Mouse (Mus musculus) right cerebral cortex, postnatal 36 days (tissue): Measurements from ENCODE around the gene Hapln4.

Source experiments
- DNase-seq, 2 experiments: peaks; one replicate each; pipeline ENCODE4 v3.0.0; 2022; ENCODE audit warnings: low spot score in 2 of 2, mixed read lengths in 1 of 2

The Hapln4 gene

DNA sequence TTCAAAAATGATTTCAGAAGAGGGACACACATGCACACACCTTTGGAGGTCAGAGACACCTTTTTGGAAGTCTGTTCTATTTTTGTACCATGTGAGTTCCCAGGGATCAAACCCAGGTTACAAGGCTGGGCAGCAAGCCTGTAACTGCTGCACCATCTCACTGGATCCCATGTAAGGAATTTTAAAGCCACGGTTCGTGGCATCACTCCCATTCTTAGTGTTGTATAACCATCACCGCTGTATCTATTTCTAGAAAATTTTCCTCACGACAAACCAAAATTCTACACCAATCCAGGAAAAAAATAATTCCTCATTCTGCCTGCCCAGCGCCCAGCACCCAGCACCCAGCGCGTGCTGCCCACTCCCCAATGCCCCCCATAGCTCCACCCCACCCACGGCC lies 16.0 kb downstream of the Hapln4 start:
- DNase-seq: peak in 1 of 2 experiments; percentile 56

DNA sequence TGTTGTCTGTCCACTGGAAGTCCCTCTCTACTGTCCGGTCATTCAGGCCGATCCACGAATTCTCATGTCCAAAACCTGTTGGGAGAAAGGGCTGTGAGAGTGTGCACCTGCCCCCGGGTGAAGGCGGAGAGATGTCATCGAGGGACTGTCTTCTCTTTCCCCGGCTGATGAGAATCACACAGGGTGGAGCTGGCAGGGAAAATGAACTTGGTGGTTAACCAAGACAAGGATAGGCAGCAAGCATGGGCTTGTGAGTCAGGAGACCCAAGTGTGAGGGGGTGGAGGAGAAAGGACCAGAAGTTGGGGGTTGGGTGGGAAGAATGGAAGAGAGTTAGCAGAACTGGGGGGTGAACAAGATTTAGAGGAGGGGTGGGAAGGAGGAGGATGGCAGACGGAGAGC lies 17.0 kb downstream of the Hapln4 start:
- DNase-seq: peak in 1 of 2 experiments; percentile 53

- no peak for DNase-seq
Observed at GRCm38 (mm10) chr8:70104506-70104905, 21.2 kb downstream of the Hapln4 start.

- no peak for DNase-seq
Observed at GRCm38 (mm10) chr8:70104922-70105321, 21.7 kb downstream of the Hapln4 start.

DNA sequence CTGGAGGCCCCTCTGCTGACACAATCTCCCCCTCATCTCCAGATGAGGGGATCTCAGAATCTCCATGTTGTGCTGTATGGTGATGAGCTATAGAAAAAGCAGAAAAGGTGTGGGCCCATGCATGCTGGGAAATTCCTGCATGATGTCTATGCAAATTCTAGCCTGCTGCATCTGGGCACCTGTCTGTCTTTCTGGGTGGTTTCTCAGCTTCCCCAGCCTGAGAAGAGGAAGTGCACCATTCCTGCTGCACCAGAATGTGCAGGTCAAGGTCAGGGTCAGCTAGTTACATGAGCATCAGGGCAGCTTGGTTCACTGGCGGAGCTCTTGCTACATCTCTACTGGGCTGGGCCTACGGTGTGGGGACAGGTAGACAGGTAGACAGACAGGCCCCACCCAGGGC lies 27.2 kb downstream of the Hapln4 start:
- no peak for DNase-seq

DNA sequence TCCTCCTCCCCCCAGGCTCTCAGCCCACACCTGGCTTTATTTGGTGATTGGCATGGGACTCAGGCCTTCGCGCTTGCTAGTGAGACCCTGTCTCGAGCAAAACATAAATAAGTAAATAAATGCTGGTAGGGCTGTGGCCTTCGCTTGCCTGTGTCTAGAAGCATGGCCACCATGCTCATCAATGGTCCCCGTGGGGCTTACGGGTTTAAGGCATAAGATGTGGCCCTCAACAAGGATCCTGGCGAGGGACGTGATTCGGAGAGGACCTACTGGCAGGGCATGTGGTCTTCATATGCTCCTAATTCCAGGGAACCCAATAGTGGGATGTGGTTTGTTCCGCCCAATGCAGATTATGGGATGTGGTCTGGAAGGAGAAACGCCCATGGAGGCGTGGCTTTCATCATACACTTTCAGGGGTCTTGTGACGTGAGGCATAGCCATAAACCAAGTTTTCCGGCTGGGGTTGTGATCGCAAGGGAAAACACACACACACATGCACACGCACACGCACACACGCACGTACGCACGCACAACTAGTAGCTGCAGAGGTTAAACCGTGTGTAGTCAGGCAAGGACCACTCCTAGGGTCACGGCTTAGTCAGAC lies 28.0 kb downstream of the Hapln4 start:
- no peak for DNase-seq

DNA sequence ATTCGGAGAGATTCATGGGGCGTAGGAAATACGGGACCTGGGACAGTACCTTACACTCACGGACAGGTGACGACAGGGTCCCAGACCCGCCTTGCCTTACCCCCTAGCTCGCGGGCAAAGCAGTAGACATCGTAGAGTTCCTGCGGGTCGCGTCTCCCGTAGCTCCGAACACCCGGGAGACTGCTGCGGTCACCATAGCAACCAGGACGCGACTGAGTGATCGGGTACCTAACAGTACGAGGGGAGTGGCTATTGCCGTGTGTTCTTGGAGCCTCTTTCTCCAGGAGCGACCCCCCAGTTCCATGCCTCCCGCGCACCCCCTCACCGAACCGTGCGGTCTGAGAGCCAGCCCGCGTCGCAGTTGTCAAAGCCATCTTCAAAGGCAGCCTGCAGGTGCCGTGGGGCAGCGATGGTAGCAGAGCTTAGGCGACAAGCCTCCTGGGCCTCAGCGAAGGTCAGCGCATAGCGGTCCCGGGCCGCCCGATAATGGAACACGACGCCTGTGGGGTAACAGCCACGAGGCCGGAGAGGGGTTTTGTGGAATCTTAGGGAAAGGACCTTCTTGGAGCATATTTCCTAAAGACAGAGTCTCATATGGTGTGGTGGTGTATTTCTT lies 29.3 kb downstream of the Hapln4 start:
- DNase-seq: no peak

DNA sequence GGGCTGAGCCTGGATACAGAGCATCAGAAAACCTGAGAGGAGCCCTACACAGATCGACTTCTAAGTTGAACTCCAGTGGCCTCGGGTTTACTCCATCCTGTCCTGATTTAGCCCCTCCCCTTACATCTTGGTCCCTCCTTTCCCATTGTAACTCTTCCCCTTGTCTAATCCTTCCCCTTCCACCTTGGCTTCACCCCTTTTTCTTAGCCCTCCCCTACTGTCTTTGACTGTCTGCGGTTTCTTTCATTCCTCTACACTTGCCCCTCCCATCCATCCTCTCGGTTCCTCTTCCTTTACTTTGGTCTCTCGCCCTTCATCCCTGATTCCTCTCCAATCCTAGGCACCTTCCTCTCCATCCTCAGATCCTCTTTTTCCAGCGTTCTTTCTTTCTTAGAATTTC lies 31.2 kb downstream of the Hapln4 start:
- no peak for DNase-seq

DNA sequence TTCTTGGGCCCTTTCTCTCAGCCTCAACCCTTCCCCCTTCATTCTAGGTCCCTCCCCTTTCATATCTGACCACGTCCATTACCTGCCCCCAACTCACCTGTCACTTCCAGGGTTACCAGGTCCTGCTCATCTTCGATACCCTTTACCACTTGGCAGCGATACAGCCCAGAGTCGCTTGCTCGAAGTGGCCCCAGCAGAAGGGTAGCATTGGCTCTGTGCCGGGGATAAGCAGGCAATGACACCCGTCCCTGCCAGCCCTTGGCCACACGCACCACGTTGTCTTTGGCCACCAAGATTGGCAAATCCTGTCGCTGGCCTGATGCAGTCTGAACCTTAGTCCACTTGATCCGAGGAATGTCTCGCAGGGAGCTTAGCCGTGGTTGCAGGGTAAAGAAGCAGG lies 31.6 kb downstream of the Hapln4 start:
- no peak for DNase-seq

- no peak for DNase-seq
Observed at GRCm38 (mm10) chr8:70117611-70118010, 34.4 kb downstream of the Hapln4 start.

GRCm38 (mm10) chr8:70118726-70119700 lies 35.8 kb downstream of the Hapln4 start:
- peak; percentile 74 to 88 for DNase-seq

DNA sequence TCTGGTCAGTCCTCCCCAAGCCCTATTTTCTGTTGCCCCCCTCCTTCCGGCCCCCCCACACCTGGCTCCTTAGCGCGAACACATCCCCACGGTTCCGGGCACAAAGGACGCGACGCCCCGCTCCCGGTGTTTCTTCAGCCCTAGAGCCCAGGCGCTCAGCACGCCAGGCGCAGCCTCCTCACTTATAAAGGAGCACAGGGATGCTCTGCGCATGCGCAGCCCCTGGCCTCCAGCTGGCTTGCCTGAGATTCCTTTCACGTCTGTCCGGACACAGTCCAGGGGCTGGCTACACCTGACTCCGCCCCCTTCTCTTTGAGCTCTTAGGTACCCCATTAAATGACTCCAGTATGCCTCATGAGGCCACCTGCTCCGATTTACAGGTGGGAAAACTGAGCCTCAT lies 37.4 kb downstream of the Hapln4 start, which contains the start of gene Ncan:
Ncan (minus strand) TSS at position 207 of the 400 bp plus-strand sequence.
- peak; percentile 86 to 88 for DNase-seq

GRCm38 (mm10) chr8:70122863-70123262 lies 39.6 kb downstream of the Hapln4 start:
- DNase-seq: no peak

- peak in 1 of 2 experiments; percentile 63 for DNase-seq
Observed at GRCm38 (mm10) chr8:70124992-70125391, 41.7 kb downstream of the Hapln4 start.

DNA sequence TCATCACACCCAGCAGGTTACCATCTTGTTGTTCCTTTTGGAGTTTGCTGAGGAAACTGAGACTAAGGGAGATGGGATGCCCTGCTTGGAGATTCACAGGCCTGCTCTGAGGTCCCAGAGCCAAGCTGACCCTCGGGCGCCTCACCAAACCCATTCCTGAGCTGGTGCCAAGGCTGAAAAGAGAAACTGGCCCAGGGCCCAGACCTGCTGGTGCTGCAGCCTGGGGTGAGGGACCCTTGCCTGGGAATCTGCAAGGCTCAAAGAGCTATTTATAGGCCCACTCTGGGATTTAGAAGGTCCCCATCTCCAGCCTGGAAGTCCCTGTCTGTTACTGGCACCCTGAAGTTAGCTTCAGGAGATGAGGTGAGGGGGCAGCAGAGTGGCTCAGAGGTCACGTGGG lies 45.2 kb downstream of the Hapln4 start:
- no peak for DNase-seq

DNA sequence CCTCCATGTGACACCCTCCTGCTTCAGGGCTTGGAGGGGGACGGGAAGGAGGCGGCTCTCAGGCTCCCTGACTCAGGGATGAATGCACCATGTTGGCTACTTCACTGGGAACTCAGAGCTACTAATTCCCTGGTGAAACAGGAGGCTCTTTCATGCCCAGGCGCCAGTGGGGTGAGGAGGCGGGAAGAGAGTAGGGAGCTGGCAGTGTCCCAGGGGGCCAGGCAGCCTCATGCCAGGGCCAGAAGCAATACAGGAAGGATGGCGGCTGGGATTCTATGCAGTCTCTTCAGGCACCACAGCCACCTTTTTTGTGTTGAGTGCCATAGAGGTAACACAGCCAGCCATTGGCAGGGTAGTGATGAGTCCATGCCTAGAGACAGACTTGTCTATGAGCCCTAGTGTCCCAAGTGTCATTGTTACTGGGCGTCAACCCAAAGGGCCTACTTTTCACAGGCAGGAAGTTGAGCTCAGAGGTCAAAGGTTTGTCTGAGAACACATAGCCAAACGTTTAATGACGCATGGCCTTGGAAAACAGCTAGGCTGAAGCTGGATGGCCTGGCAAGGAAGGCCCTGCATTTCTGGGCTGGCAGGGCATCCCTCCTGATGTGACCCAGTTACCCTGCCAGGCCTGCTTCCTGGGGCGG lies 46.2 kb downstream of the Hapln4 start:
- DNase-seq: peak; percentile 71 to 73

- no peak for DNase-seq
Observed at GRCm38 (mm10) chr8:70130066-70130465, 46.8 kb downstream of the Hapln4 start.

- peak; percentile 67 to 73 for DNase-seq
Observed at GRCm38 (mm10) chr8:70131166-70131883, 48.1 kb downstream of the Hapln4 start, which contains the start of gene Nr2c2ap. TSS of gene Nr2c2ap (plus strand) at chr8:70131333.

DNA sequence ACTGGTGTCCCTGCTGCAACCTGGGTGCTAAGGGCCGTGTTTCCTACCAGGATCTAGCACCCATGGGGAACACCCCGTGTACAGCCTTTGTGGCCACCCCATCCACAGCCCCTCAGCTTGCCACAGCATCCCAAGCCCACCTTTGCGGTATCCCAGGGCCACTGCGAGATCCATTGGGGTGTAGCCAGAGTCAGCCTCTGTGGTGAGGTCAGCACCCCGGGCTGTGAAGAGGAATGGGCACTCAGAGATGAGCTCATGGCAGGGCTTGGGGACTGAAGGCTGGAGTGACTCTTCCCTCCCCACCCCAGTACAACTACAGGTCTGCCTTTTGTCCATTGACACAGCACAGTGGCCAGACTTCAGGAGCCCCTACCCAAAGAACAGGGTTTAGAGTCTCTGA lies 50.8 kb downstream of the Hapln4 start:
- no peak for DNase-seq

DNA sequence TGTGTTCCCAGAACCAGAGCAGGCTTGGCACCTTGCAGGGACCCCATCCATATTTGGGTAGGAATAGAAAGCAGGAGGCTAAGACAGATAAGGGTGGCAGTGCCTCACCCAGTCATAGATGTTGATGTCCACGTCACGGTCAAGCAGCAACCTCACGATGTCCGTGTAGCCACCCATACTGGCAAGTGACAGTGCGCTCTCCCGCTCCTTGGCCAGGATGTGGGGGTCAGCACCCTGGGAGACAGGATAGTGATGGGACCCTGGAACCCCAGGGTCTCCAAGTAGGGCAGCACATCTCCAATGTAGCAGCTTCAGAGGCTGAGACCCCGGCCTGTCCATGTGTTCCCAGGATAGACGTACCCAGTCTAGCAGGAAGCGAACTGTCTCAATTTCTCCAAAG lies 51.7 kb downstream of the Hapln4 start:
- no peak for DNase-seq

DNA sequence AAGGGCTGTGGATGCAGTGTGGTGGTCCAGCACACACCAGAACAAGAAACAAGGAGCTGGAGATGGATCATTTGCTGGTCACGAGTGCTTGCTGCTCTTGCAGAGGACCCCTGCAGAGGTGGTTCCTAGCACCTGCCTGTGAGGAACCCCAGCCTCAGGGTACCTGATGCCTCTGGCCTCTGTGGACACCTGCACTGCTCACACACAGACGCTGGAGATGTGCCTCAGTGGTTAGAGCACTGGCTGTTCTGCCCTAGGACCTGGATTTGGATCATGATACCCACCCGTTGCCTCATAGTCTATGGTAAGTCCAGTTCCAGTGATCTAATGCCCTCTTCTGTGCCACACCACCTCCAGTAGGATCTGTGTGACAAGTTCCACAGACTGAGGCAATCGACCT lies 53.3 kb downstream of the Hapln4 start:
- DNase-seq: no peak
